ENCODE assay signal across 8 mouse cellular contexts in genomic region chr9:108460319-108461178, GRCm38 (mm10). TPM values are rescaled to one million over a fixed set of nuclear protein-coding genes. Genes with fewer than 3 reads are reported as not detected.
DNase-seq lines count a peak whose midpoint lies in the region; ATAC-seq lines count a peak whose summit lies in the region.

TSS of gene Ccdc71 (plus strand) at chr9:108460527.

- peak within 1 kb of the TSS; percentile 66 for H3K4me3 ChIP-seq in hindbrain, embryonic 15.5 days

- H3K9ac ChIP-seq in hindbrain, embryonic 15.5 days = peak within 1 kb of the TSS; percentile 75

- no peaks in the 10 kb centered on the region for H3K27me3 ChIP-seq in hindbrain, embryonic 15.5 days

- peak within 1 kb of the TSS; percentile 87 for H3K27ac ChIP-seq in hindbrain, embryonic 15.5 days (replicated peaks)

- H3K4me2 ChIP-seq in hindbrain, embryonic 15.5 days = peak within 1 kb of the TSS; percentile 82

- H3K9me3 ChIP-seq in hindbrain, embryonic 15.5 days = no peaks in the 10 kb centered on the region

- DNase-seq in T-cell, adult 2 months (ENCODE audit: low spot score) = peak; percentile 82
- peak; percentile 87 to 89 for DNase-seq in cerebellum, postnatal 36 days
- peak; percentile 89 for DNase-seq in gastrocnemius, adult 18-20 months (ENCODE audit: low spot score)
- peak; percentile 84 to 85 for DNase-seq in layer of hippocampus, postnatal 36 days
- DNase-seq in lung, postnatal 25 days (ENCODE audit: low spot score) = peak; percentile 86
- DNase-seq in retina, adult 2 months (ENCODE audit: low read depth, low spot score) = peak; percentile 75
- peak; percentile 83 to 89 for DNase-seq in thymus, postnatal 36 days

- H3K4me1 ChIP-seq in hindbrain, embryonic 15.5 days (replicated peaks) = peaks cover 22% of the 10 kb centered on the region

- WGBS in hindbrain, embryonic 15.5 days = under 1% methylated on average over 50 of the region's 52 CpGs

- ATAC-seq in hindbrain, embryonic 15.5 days (ENCODE audit: low FRiP score, low read depth) = peak; percentile 83

- peaks cover 16% of the 10 kb centered on the region for H3K36me3 ChIP-seq in hindbrain, embryonic 15.5 days

RNA-seq across cellular contexts. Expression of gene Ccdc71, which starts in this region (rescaled TPM):
- 10 to 100 TPM; 14.4 to 15.2 TPM for total RNA-seq in gastrocnemius, adult 18-20 months (2021)
- 57.5 and 63.4 TPM in 2 replicates for polyA plus RNA-seq in hindbrain, embryonic 15.5 days (2015; fragmentation: Nextera tagmentation; extraction: Ambion mirVana)
- 10 to 100 TPM; 32.0 to 37.2 TPM for total RNA-seq in layer of hippocampus, postnatal 36 days (2021)

Comparison
In these comparisons a context has a peak if more than half of its experiments do, and no peak if none do; other contexts are left out.
1. Peak in every context shown above with its lines: DNase-seq, ATAC-seq, H3K4me3 ChIP-seq and H3K27ac ChIP-seq.